Mouse (Mus musculus) E14TG2a.4 (cell line): ENCODE data around the gene Irx4.

Experiments
- CTCF ChIP-seq: conservative IDR thresholded peaks from 2 replicates; pipeline ENCODE4 v1.5.1; 2014; ENCODE audit warnings: low read length
- NANOG ChIP-seq: IDR thresholded peaks from 2 replicates; pipeline ENCODE4 v1.6.1; 2014; ENCODE audit warnings: borderline replicate concordance, low read length, mixed read lengths
- POU5F1 ChIP-seq: IDR thresholded peaks from 2 replicates; pipeline ENCODE4 v1.6.1; 2014; ENCODE audit warnings: low read length, borderline replicate concordance

- TF ChIP-seq CTCF (no peak), NANOG (no peak), POU5F1 (no peak)
Measured at GRCm38 (mm10) chr13:73239191-73239746, 21.0 kb upstream of the Irx4 start.
